Mouse (Mus musculus): ENCODE measurements around the gene Sp140. TPM values are rescaled to one million over a fixed set of nuclear protein-coding genes. Genes with fewer than 3 reads are reported as not detected.
"Not testable (repeated sequence)": the region's sequence is repeated elsewhere in the genome, so short reads cannot be mapped to it uniquely, and the experiment has no call there.

Gene Sp140
- polyA plus RNA-seq, 1 experiment, result 0.27 TPM

GRCm38 (mm10) chr1:85650524-85650923 lies 50.3 kb downstream of the Sp140 start:
- H3K27me3 ChIP-seq (ENCODE audit: control insufficient read depth, insufficient read depth, low read length); H3K27ac ChIP-seq (ENCODE audit: control insufficient read depth, insufficient read depth, low read depth, low read length); H3K36me3 ChIP-seq (ENCODE audit: control insufficient read depth, insufficient read depth, low read length); H3K4me1 ChIP-seq (ENCODE audit: control insufficient read depth, insufficient read depth, low read length); H3K4me3 ChIP-seq (ENCODE audit: control insufficient read depth, low read depth, low read length): not testable (repeated sequence)

GRCm38 (mm10) chr1:85651770-85652275 lies 51.6 kb downstream of the Sp140 start:
- H3K36me3 ChIP-seq (ENCODE audit: control insufficient read depth, insufficient read depth, low read length); H3K4me1 ChIP-seq (ENCODE audit: control insufficient read depth, insufficient read depth, low read length); H3K27me3 ChIP-seq (ENCODE audit: control insufficient read depth, insufficient read depth, low read length); H3K4me3 ChIP-seq (ENCODE audit: control insufficient read depth, low read depth, low read length); H3K27ac ChIP-seq (ENCODE audit: control insufficient read depth, insufficient read depth, low read depth, low read length): not testable (repeated sequence)

- H3K27me3 ChIP-seq (ENCODE audit: control insufficient read depth, insufficient read depth, low read length); H3K4me3 ChIP-seq (ENCODE audit: control insufficient read depth, low read depth, low read length); H3K4me1 ChIP-seq (ENCODE audit: control insufficient read depth, insufficient read depth, low read length); H3K36me3 ChIP-seq (ENCODE audit: control insufficient read depth, insufficient read depth, low read length); H3K27ac ChIP-seq (ENCODE audit: control insufficient read depth, insufficient read depth, low read depth, low read length): not testable (repeated sequence)
Measured at GRCm38 (mm10) chr1:85657211-85657610, 57.0 kb downstream of the Sp140 start.

GRCm38 (mm10) chr1:85664266-85664665 lies 64.1 kb downstream of the Sp140 start:
- H3K27ac ChIP-seq (ENCODE audit: control insufficient read depth, insufficient read depth, low read depth, low read length), result no peak overlapping the region
- H3K36me3 ChIP-seq (ENCODE audit: control insufficient read depth, insufficient read depth, low read length), result no peaks in the 10 kb centered on the region
- no peak overlapping the region for H3K4me3 ChIP-seq (ENCODE audit: control insufficient read depth, low read depth, low read length)
- H3K27me3 ChIP-seq (ENCODE audit: control insufficient read depth, insufficient read depth, low read length), result no peaks in the 10 kb centered on the region
- TF ChIP-seq CTCF (IDR thresholded peaks at IDR 0.05; ENCODE audit: control insufficient read depth, insufficient read depth, insufficient replicate concordance, low read depth, low read length), result no peak
- H3K4me1 ChIP-seq (ENCODE audit: control insufficient read depth, insufficient read depth, low read length), result no peaks in the 10 kb centered on the region

GRCm38 (mm10) chr1:85680226-85680625 lies 80.0 kb downstream of the Sp140 start:
- Histone ChIP-seq H3K27ac (ENCODE audit: control insufficient read depth, insufficient read depth, low read depth, low read length) (no peak overlapping the region), H3K4me3 (ENCODE audit: control insufficient read depth, low read depth, low read length) (no peak overlapping the region), H3K4me1 (ENCODE audit: control insufficient read depth, insufficient read depth, low read length) (no peaks in the 10 kb centered on the region), H3K27me3 (ENCODE audit: control insufficient read depth, insufficient read depth, low read length) (no peaks in the 10 kb centered on the region), H3K36me3 (ENCODE audit: control insufficient read depth, insufficient read depth, low read length) (no peaks in the 10 kb centered on the region)
- TF ChIP-seq CTCF (IDR thresholded peaks at IDR 0.05; ENCODE audit: control insufficient read depth, insufficient read depth, insufficient replicate concordance, low read depth, low read length) (no peak), POLR2A (IDR thresholded peaks at IDR 0.05; ENCODE audit: control insufficient read depth, low read depth, low read length) (no peak)

- H3K27ac ChIP-seq (ENCODE audit: control insufficient read depth, insufficient read depth, low read depth, low read length), result no peak overlapping the region
- no peaks in the 10 kb centered on the region for H3K27me3 ChIP-seq (ENCODE audit: control insufficient read depth, insufficient read depth, low read length)
- no peak for TF ChIP-seq POLR2A (IDR thresholded peaks at IDR 0.05; ENCODE audit: control insufficient read depth, low read depth, low read length)
- TF ChIP-seq CTCF (IDR thresholded peaks at IDR 0.05; ENCODE audit: control insufficient read depth, insufficient read depth, insufficient replicate concordance, low read depth, low read length), result no peak
- H3K4me1 ChIP-seq (ENCODE audit: control insufficient read depth, insufficient read depth, low read length), result no peaks in the 10 kb centered on the region
- no peak overlapping the region for H3K4me3 ChIP-seq (ENCODE audit: control insufficient read depth, low read depth, low read length)
- H3K36me3 ChIP-seq (ENCODE audit: control insufficient read depth, insufficient read depth, low read length), result no peaks in the 10 kb centered on the region
Measured at GRCm38 (mm10) chr1:85686666-85687065, 86.5 kb downstream of the Sp140 start.

- no peaks in the 10 kb centered on the region for H3K36me3 ChIP-seq (ENCODE audit: control insufficient read depth, insufficient read depth, low read length)
- H3K27ac ChIP-seq (ENCODE audit: control insufficient read depth, insufficient read depth, low read depth, low read length), result no peak overlapping the region
- no peak overlapping the region for H3K4me3 ChIP-seq (ENCODE audit: control insufficient read depth, low read depth, low read length)
- no peaks in the 10 kb centered on the region for H3K27me3 ChIP-seq (ENCODE audit: control insufficient read depth, insufficient read depth, low read length)
- no peak for TF ChIP-seq POLR2A (IDR thresholded peaks at IDR 0.05; ENCODE audit: control insufficient read depth, low read depth, low read length)
- no peak for TF ChIP-seq CTCF (IDR thresholded peaks at IDR 0.05; ENCODE audit: control insufficient read depth, insufficient read depth, insufficient replicate concordance, low read depth, low read length)
- H3K4me1 ChIP-seq (ENCODE audit: control insufficient read depth, insufficient read depth, low read length), result no peaks in the 10 kb centered on the region
Measured at GRCm38 (mm10) chr1:85687346-85687745, 87.2 kb downstream of the Sp140 start.

GRCm38 (mm10) chr1:85690544-85690943 lies 90.4 kb downstream of the Sp140 start:
- Histone ChIP-seq H3K27ac (ENCODE audit: control insufficient read depth, insufficient read depth, low read depth, low read length) (no peak overlapping the region), H3K27me3 (ENCODE audit: control insufficient read depth, insufficient read depth, low read length) (no peaks in the 10 kb centered on the region), H3K36me3 (ENCODE audit: control insufficient read depth, insufficient read depth, low read length) (no peaks in the 10 kb centered on the region), H3K4me1 (ENCODE audit: control insufficient read depth, insufficient read depth, low read length) (no peaks in the 10 kb centered on the region), H3K4me3 (ENCODE audit: control insufficient read depth, low read depth, low read length) (no peak overlapping the region)
- TF ChIP-seq POLR2A (IDR thresholded peaks at IDR 0.05; ENCODE audit: control insufficient read depth, low read depth, low read length), result no peak
- TF ChIP-seq CTCF (IDR thresholded peaks at IDR 0.05; ENCODE audit: control insufficient read depth, insufficient read depth, insufficient replicate concordance, low read depth, low read length), result no peak
